Mouse (Mus musculus) embryonic fibroblast, embryonic 13.5 days (primary cell): ENCODE data around the gene Olfr312.

Experiments
- CTCF ChIP-seq: IDR thresholded peaks from 2 replicates; pipeline ENCODE4 v1.5.1; 2011; ENCODE audit warnings: mild to moderate bottlenecking, control low read depth, low read length, moderate library complexity, borderline replicate concordance; ENCODE audit not compliant: insufficient read depth
- POLR2A ChIP-seq: IDR thresholded peaks from 2 replicates; pipeline ENCODE4 v1.6.1; 2011; ENCODE audit warnings: low read depth, mild to moderate bottlenecking, control low read depth, low read length, moderate library complexity

DNA sequence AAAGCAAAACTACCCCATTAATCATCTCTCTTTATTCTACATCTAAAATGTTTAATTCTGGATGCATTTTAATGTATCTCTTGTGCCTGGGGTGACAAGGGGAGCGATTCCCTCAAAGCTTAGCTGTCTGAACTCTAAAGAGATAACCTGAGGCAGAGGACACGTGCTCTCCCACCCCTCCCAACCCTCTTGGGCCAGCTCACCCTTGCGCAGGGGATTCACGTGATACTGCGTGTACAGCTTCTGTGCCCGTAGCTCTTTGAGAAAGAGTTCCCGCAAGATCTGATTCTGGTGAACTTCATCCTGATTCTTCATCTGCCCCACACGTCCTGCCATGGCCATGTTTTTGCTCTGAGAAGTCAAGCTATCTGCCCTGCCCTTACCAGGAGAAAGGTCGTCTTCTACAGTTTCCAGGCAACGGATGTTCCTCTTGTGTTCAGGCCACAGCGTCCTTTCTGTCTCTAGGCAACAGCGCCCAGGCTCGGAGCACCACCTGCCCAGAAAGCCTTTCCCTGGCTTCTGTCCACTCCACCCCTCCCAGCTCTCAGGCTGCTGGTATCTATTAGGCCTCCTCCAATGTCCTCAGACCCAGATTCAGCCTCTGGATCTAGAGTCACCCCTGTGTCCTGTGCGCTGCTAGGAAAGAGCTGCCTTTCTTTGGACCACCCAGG lies 27.3 kb upstream of the Olfr312 start, which contains the start of gene Fam183b:
- TF ChIP-seq CTCF (no peak), POLR2A (no peak)
